Mouse (Mus musculus) MEL (cell line): ENCODE results near the gene Mphosph6. TPM values are rescaled to one million over a fixed set of nuclear protein-coding genes. Genes with fewer than 3 reads are reported as not detected.

ENCODE experiments used
- DNase-seq: peaks from one replicate; pipeline ENCODE4 v3.0.0; 2011; ENCODE audit warnings: low read depth, low spot score
- H3K27ac ChIP-seq: 2 replicates; pipeline ENCODE4 v1.5.1; 2012; ENCODE audit warnings: low read depth, mild to moderate bottlenecking, control low read depth, low read length, moderate library complexity; ENCODE audit not compliant: control insufficient read depth
- H3K27me3 ChIP-seq, 2 experiments: fragments of 150-350 bp in 1 of 2; sonication (generic) in 1 of 2; 2 replicates each; pipeline ENCODE4 v1.6.1; 2012; ENCODE audit warnings: low read length in 2 of 2, mild to moderate bottlenecking in 2 of 2, improper control_type of control experiment in 1 of 2, moderate library complexity in 1 of 2; ENCODE audit not compliant: insufficient read depth in 2 of 2, control insufficient read depth in 1 of 2
- H3K36me3 ChIP-seq, 2 experiments: 2 replicates each; pipeline ENCODE4 v1.6.1; 2012 to 2014; ENCODE audit warnings: low read length in 2 of 2, improper control_type of control experiment in 1 of 2, inconsistent platforms in 1 of 2, mild to moderate bottlenecking in 1 of 2; ENCODE audit not compliant: insufficient read depth in 2 of 2, control insufficient read depth in 1 of 2
- H3K4me1 ChIP-seq, 2 experiments: fragments of 150-350 bp in 1 of 2; sonication (generic) in 1 of 2; 2 replicates each; pipeline ENCODE4 v1.6.1; 2012; ENCODE audit warnings: low read length in 2 of 2, improper control_type of control experiment in 1 of 2, mild to moderate bottlenecking in 1 of 2; ENCODE audit not compliant: insufficient read depth in 2 of 2, control insufficient read depth in 1 of 2
- H3K4me3 ChIP-seq, 2 experiments: fragments of 150-350 bp in 1 of 2; sonication (generic) in 1 of 2; 2 replicates each; pipeline ENCODE4 v1.5.1; 2012; ENCODE audit warnings: low read depth in 2 of 2, low read length in 2 of 2, mild to moderate bottlenecking in 2 of 2, moderate library complexity in 2 of 2, control low read depth in 1 of 2, improper control_type of control experiment in 1 of 2; ENCODE audit not compliant: control insufficient read depth in 1 of 2, insufficient read depth in 1 of 2
- H3K79me2 ChIP-seq: 2 replicates; pipeline ENCODE4 v1.6.1; 2012; ENCODE audit warnings: mild to moderate bottlenecking, low read length, moderate library complexity; ENCODE audit not compliant: control insufficient read depth, poor library complexity, insufficient read depth
- H3K9ac ChIP-seq: 2 replicates; pipeline ENCODE4 v1.6.1; 2012; ENCODE audit warnings: low read depth, mild to moderate bottlenecking, control low read depth, low read length, moderate library complexity; ENCODE audit not compliant: control insufficient read depth, poor library complexity, severe bottlenecking
- H3K9me3 ChIP-seq: fragments of 150-350 bp; sonication (generic); replicated peaks from 2 replicates; pipeline ENCODE4 v1.6.1; 2012; ENCODE audit warnings: mild to moderate bottlenecking, low read length, improper control_type of control experiment, moderate library complexity; ENCODE audit not compliant: insufficient read depth
- CTCF ChIP-seq, 3 experiments: IDR thresholded peaks in 2 of 3; conservative IDR thresholded peaks in 1 of 3; 2 replicates each; pipeline ENCODE4 v1.5.1; 2011 to 2012; ENCODE audit warnings: low read length in 3 of 3, low read depth in 2 of 3, mild to moderate bottlenecking in 2 of 3, improper control_type of control experiment in 1 of 3, inconsistent platforms in 1 of 3, mixed read lengths in 1 of 3, moderate library complexity in 1 of 3; ENCODE audit not compliant: control insufficient read depth in 1 of 3, insufficient read depth in 1 of 3, poor library complexity in 1 of 3, severe bottlenecking in 1 of 3
- E2F4 ChIP-seq: IDR thresholded peaks from 2 replicates; pipeline ENCODE4 v1.6.1; 2011; ENCODE audit warnings: low read depth, low read length, improper control_type of control experiment, borderline replicate concordance
- ELF1 ChIP-seq: IDR thresholded peaks from 2 replicates; pipeline ENCODE4 v1.6.1; 2014; ENCODE audit warnings: low read depth, mild to moderate bottlenecking, inconsistent platforms, low read length, improper control_type of control experiment, moderate library complexity
- EP300 ChIP-seq, 2 experiments: IDR thresholded peaks; 2 replicates each; pipeline ENCODE4 v1.6.1; 2011; ENCODE audit warnings: improper control_type of control experiment in 2 of 2, low read length in 2 of 2, low read depth in 1 of 2, mild to moderate bottlenecking in 1 of 2
- ETS1 ChIP-seq: IDR thresholded peaks from 2 replicates; pipeline ENCODE4 v1.6.1; 2012; ENCODE audit warnings: low read depth, mild to moderate bottlenecking, inconsistent platforms, low read length, improper control_type of control experiment, moderate library complexity
- GABPA ChIP-seq: IDR thresholded peaks from 2 replicates; pipeline ENCODE4 v1.6.1; 2012; ENCODE audit warnings: low read depth, mild to moderate bottlenecking, inconsistent platforms, low read length, improper control_type of control experiment, moderate library complexity
- GATA1 ChIP-seq: IDR thresholded peaks from 2 replicates; pipeline ENCODE4 v1.6.1; 2011; ENCODE audit warnings: low read depth, low read length, improper control_type of control experiment
- HCFC1 ChIP-seq: IDR thresholded peaks from 2 replicates; pipeline ENCODE4 v1.6.1; 2012; ENCODE audit warnings: low read depth, mild to moderate bottlenecking, inconsistent platforms, low read length, improper control_type of control experiment, moderate library complexity
- JUND ChIP-seq: IDR thresholded peaks from 2 replicates; pipeline ENCODE4 v1.6.1; 2011; ENCODE audit warnings: low read depth, mild to moderate bottlenecking, improper control_type of control experiment, low read length
- KAT2A ChIP-seq: conservative IDR thresholded peaks from 2 replicates; pipeline ENCODE4 v1.6.1; 2012; ENCODE audit warnings: low read depth, low read length, improper control_type of control experiment, inconsistent platforms
- MAX ChIP-seq: IDR thresholded peaks from 2 replicates; pipeline ENCODE4 v1.6.1; 2011; ENCODE audit warnings: low read length, improper control_type of control experiment
- MAZ ChIP-seq: IDR thresholded peaks from 2 replicates; pipeline ENCODE4 v1.6.1; 2012; ENCODE audit warnings: low read depth, mild to moderate bottlenecking, inconsistent platforms, low read length, improper control_type of control experiment
- MEF2A ChIP-seq: IDR thresholded peaks from 2 replicates; pipeline ENCODE4 v1.6.1; 2014; ENCODE audit warnings: low read depth, mild to moderate bottlenecking, inconsistent platforms, low read length, improper control_type of control experiment; ENCODE audit not compliant: poor library complexity, insufficient replicate concordance, severe bottlenecking; ENCODE audit errors: extremely low read depth
- MXI1 ChIP-seq: IDR thresholded peaks from 2 replicates; pipeline ENCODE4 v1.6.1; 2011; ENCODE audit warnings: mild to moderate bottlenecking, low read depth, low read length, improper control_type of control experiment
- MYC ChIP-seq: IDR thresholded peaks from 2 replicates; pipeline ENCODE4 v1.6.1; 2011; ENCODE audit warnings: low read depth, mild to moderate bottlenecking, low read length, improper control_type of control experiment, moderate library complexity
- POLR2A ChIP-seq, 2 experiments: IDR thresholded peaks; 2 replicates each; pipeline ENCODE4 v1.6.1; 2011 to 2012; ENCODE audit warnings: low read length in 2 of 2, mild to moderate bottlenecking in 2 of 2, control low read depth in 1 of 2, improper control_type of control experiment in 1 of 2, low read depth in 1 of 2, moderate library complexity in 1 of 2; ENCODE audit not compliant: control insufficient read depth in 1 of 2, insufficient read depth in 1 of 2, poor library complexity in 1 of 2
- POLR2AphosphoS2 ChIP-seq: IDR thresholded peaks from 2 replicates; pipeline ENCODE4 v1.6.1; 2011; ENCODE audit warnings: low read length, improper control_type of control experiment
- POLR2AphosphoS5 ChIP-seq: IDR thresholded peaks from 2 replicates; pipeline ENCODE4 v1.6.1; 2012; ENCODE audit warnings: low read depth, borderline replicate concordance, mild to moderate bottlenecking, inconsistent platforms, low read length, moderate library complexity, mixed read lengths
- RAD21 ChIP-seq: IDR thresholded peaks from 2 replicates; pipeline ENCODE4 v1.6.1; 2011; ENCODE audit warnings: mild to moderate bottlenecking, low read depth, low read length, improper control_type of control experiment
- RCOR1 ChIP-seq: IDR thresholded peaks from 2 replicates; pipeline ENCODE4 v1.6.1; 2012; ENCODE audit warnings: low read depth, mild to moderate bottlenecking, inconsistent platforms, low read length, improper control_type of control experiment
- SIN3A ChIP-seq: IDR thresholded peaks from 2 replicates; pipeline ENCODE4 v1.6.1; 2012; ENCODE audit warnings: low read length, improper control_type of control experiment, inconsistent platforms
- SMC3 ChIP-seq: IDR thresholded peaks from 2 replicates; pipeline ENCODE4 v1.6.1; 2011; ENCODE audit warnings: low read depth, low read length, improper control_type of control experiment
- TAL1 ChIP-seq: IDR thresholded peaks from 2 replicates; pipeline ENCODE4 v1.6.1; 2012; ENCODE audit warnings: mild to moderate bottlenecking, inconsistent platforms, low read length, moderate library complexity, mixed read lengths
- TBP ChIP-seq: IDR thresholded peaks from 2 replicates; pipeline ENCODE4 v1.8.0; 2011; ENCODE audit warnings: low read depth, low read length, improper control_type of control experiment
- TCF12 ChIP-seq: IDR thresholded peaks from 2 replicates; pipeline ENCODE4 v1.6.1; 2014; ENCODE audit warnings: low read depth, mild to moderate bottlenecking, inconsistent platforms, low read length, improper control_type of control experiment, moderate library complexity
- UBTF ChIP-seq: IDR thresholded peaks from 2 replicates; pipeline ENCODE4 v1.6.1; 2012; ENCODE audit warnings: low read depth, mild to moderate bottlenecking, inconsistent platforms, low read length, improper control_type of control experiment, moderate library complexity, borderline replicate concordance; ENCODE audit not compliant: insufficient read depth
- USF2 ChIP-seq, 2 experiments: IDR thresholded peaks; 2 replicates each; pipeline ENCODE4 v1.6.1; 2011 to 2012; ENCODE audit warnings: improper control_type of control experiment in 2 of 2, low read length in 2 of 2, borderline replicate concordance in 1 of 2, inconsistent platforms in 1 of 2, low read depth in 1 of 2, mild to moderate bottlenecking in 1 of 2; ENCODE audit not compliant: insufficient read depth in 1 of 2
- ZC3H11A ChIP-seq: IDR thresholded peaks from 2 replicates; pipeline ENCODE4 v1.6.1; 2012; ENCODE audit warnings: low read depth, mild to moderate bottlenecking, inconsistent platforms, low read length, improper control_type of control experiment
- ZMIZ1 ChIP-seq: IDR thresholded peaks from 2 replicates; pipeline ENCODE4 v1.6.1; 2012; ENCODE audit warnings: low read depth, mild to moderate bottlenecking, inconsistent platforms, low read length, improper control_type of control experiment, moderate library complexity
- polyA plus RNA-seq, 2 experiments: library from polyadenylated mRNA; stranded (reverse) in 1 of 2; unstranded in 1 of 2; fragments of >175 nt in 1 of 2; fragments of >200 nt in 1 of 2; gene quantifications; 2 replicates each; pipeline versions ENCODE4 v1.2.1 to v1.2.4; 2012; ENCODE audit warnings: low replicate concordance in 2 of 2, low read depth in 1 of 2; ENCODE audit not compliant: insufficient read length in 2 of 2, insufficient read depth in 1 of 2, missing spikeins in 1 of 2
- total RNA-seq: library from RNA; depleted of rRNA; stranded (reverse); fragments of 300-350 nt; gene quantifications from 2 replicates; pipeline ENCODE4 v1.2.3, GENCODE M21; 2012

Gene Mphosph6
- total and polyA plus RNA-seq, 3 experiments, result 67.8 to 98.8 TPM; not detected in 1

DNA sequence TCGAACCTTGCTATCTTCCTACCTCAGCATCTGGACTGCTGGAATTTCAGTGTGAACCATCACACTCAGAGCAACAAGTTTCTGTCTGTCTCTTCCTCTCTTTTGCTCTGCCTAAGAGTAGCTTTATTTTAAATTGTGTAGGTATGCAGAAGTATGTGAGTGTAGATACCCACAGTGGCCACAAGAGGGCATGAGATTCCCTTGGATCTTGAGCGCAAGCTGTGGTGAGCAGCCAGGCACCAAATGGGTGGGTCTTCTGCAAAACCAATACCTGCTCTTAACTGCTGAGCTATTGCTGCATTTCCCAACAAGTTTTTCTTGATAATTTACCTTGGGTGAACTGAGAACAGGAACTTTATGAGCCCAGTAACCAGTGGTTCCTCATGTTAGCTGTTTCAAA lies 29.6 kb downstream of the Mphosph6 start:
- TF ChIP-seq SIN3A, result no peak
- no peak for TF ChIP-seq POLR2A (IDR thresholded peaks at IDR 0.05; ENCODE audit: control insufficient read depth in 1 of 2, insufficient read depth in 1 of 2, low read depth in 1 of 2, low read length in 2 of 2, poor library complexity in 1 of 2)
- peak; percentile 91 for TF ChIP-seq RAD21
- no peak for TF ChIP-seq UBTF
- TF ChIP-seq POLR2AphosphoS5, result no peak
- TF ChIP-seq ZC3H11A, result peak; percentile 87
- TF ChIP-seq JUND, result no peak
- TF ChIP-seq ELF1, result no peak
- no peak for TF ChIP-seq TBP
- peak; percentile 79 to 92 (median 81) for TF ChIP-seq CTCF (IDR thresholded peaks at IDR 0.05 in 2 of 3, conservative IDR thresholded peaks at IDR 0.05 in 1 of 3; ENCODE audit: control insufficient read depth in 1 of 3, insufficient read depth in 1 of 3, low read depth in 2 of 3, low read length in 3 of 3, poor library complexity in 1 of 3, severe bottlenecking in 1 of 3)
- TF ChIP-seq MXI1, result 0 out of 2 replicates have a peak, but pooled peaks have one; percentile 5
- no peak for TF ChIP-seq ZMIZ1
- peak; percentile 91 for TF ChIP-seq SMC3
- no peak for TF ChIP-seq POLR2AphosphoS2
- peaks cover 0 to under 1% of the 10 kb centered on the region in 2 experiments; a peak in 2 of 4 replicates for H3K27me3 ChIP-seq
- H3K4me3 ChIP-seq, result peak overlapping the region; percentile 50 to 74
- H3K36me3 ChIP-seq, result 0 out of 4 replicates have a peak, but pooled peaks cover 0 to 5% of the 10 kb centered on the region in 2 experiments
- H3K9ac ChIP-seq, result peak overlapping the region; percentile 39
- H3K9me3 ChIP-seq, result no peaks in the 10 kb centered on the region
- DNase-seq, result peak; percentile 89
- no peak overlapping the region; the same call in 1 of the 2 replicates for H3K27ac ChIP-seq
- H3K79me2 ChIP-seq, result no peaks in the 10 kb centered on the region
- H3K4me1 ChIP-seq, result peaks cover 0 to 9% of the 10 kb centered on the region in 2 experiments; a peak in 1 of 4 replicates

DNA sequence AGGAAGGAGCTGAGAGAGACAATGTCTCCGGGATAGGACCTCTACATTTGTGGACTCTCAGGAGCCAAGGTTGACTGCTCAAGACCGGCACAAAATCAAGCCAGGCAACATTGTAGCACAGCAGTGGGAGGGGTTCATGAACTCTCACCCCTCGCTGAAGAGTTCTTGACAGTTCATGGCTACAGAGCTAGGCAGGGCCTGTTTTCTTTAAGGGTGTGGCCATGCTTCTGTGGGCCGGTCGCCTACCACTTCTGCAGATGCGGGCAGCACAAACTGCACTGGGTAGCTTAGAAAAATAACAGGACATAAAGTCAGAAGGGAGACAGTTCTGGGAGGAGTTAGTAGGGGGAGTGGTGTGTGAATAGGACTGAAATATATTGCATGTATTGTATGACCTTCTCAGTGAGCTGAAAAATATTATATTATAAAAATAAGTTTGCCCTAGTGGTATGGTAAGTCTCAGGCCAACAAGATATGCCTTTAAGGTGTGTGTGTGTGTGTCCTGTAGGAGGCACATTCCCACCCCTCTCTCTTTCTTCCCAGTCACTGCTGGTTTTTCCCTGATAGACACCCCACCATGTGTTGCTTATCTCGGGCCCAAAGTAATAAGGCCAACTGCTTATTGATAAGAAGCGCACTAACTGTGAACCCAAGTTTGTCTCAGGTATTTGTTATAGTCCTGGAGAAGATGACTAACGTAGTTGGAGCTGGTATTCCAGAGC lies 30.5 kb downstream of the Mphosph6 start:
- DNase-seq, result peak; percentile 69
- 0 out of 4 replicates have a peak, but pooled peaks cover 0 to 5% of the 10 kb centered on the region in 2 experiments for H3K36me3 ChIP-seq
- peak overlapping the region; percentile 39 for H3K9ac ChIP-seq
- no peaks in the 10 kb centered on the region for H3K9me3 ChIP-seq
- H3K4me1 ChIP-seq, result peaks cover 0 to 9% of the 10 kb centered on the region in 2 experiments; a peak in 2 of 4 replicates
- no peaks in the 10 kb centered on the region for H3K79me2 ChIP-seq
- H3K27me3 ChIP-seq, result no peaks in the 10 kb centered on the region
- peak overlapping the region; percentile 50 to 74 for H3K4me3 ChIP-seq
- no peak overlapping the region; the same call in 1 of the 2 replicates for H3K27ac ChIP-seq
- no peak for TF ChIP-seq MAX
- peak; percentile 12; the same call in 1 of the 2 replicates for TF ChIP-seq TAL1
- no peak for TF ChIP-seq RCOR1
- TF ChIP-seq GATA1, result peak; percentile 70
- no peak for TF ChIP-seq E2F4
- TF ChIP-seq KAT2A, result no peak
- TF ChIP-seq USF2 (IDR thresholded peaks at IDR 0.05; ENCODE audit: borderline replicate concordance in 1 of 2, insufficient read depth in 1 of 2, low read depth in 1 of 2, low read length in 2 of 2), result no peak
- TF ChIP-seq EP300 (IDR thresholded peaks at IDR 0.05; ENCODE audit: low read depth in 1 of 2, low read length in 2 of 2), result peak; percentile 55 to 68; a peak in 3 of 4 replicates
- no peak for TF ChIP-seq SMC3
- no peak for TF ChIP-seq ELF1
- TF ChIP-seq MEF2A, result no peak
- no peak for TF ChIP-seq HCFC1
- TF ChIP-seq TCF12, result peak; percentile 58; the same call in 1 of the 2 replicates
- no peak for TF ChIP-seq POLR2AphosphoS5
- TF ChIP-seq ZC3H11A, result no peak
- no peak for TF ChIP-seq MAZ
- TF ChIP-seq MYC, result peak; percentile 64; the same call in 1 of the 2 replicates
- TF ChIP-seq ETS1, result peak; percentile 53
- no peak for TF ChIP-seq GABPA
- no peak for TF ChIP-seq TBP
- TF ChIP-seq CTCF (IDR thresholded peaks at IDR 0.05 in 2 of 3, conservative IDR thresholded peaks at IDR 0.05 in 1 of 3; ENCODE audit: control insufficient read depth in 1 of 3, insufficient read depth in 1 of 3, low read depth in 2 of 3, low read length in 3 of 3, poor library complexity in 1 of 3, severe bottlenecking in 1 of 3), result no peak
